Mouse (Mus musculus) embryonic facial prominence, embryonic 15.5 days (tissue): ENCODE measurements around the gene Atp9a. TPM values are rescaled to one million over a fixed set of nuclear protein-coding genes. Genes with fewer than 3 reads are reported as not detected.
"Not testable (repeated sequence)": the region's sequence is repeated elsewhere in the genome, so short reads cannot be mapped to it uniquely, and the experiment has no call there.

ENCODE experiments used
- ATAC-seq: fragments of 200-750 bp; cut with Nextera tagmentation; 2 replicates; pipeline ENCODE4 v1.8.0; 2017; ENCODE audit warnings: low read depth, moderate TSS enrichment; ENCODE audit not compliant: insufficient number of reproducible peaks, low FRiP score, low TSS enrichment
- H3K27ac ChIP-seq: fragments of 300-500 bp; sonication (generic); replicated peaks from 2 replicates; pipeline ENCODE4 v1.5.1; 2015; ENCODE audit warnings: mild to moderate bottlenecking, inconsistent platforms
- H3K27me3 ChIP-seq: fragments of 300-500 bp; sonication (generic); 2 replicates; pipeline ENCODE4 v1.6.1; 2015; ENCODE audit warnings: inconsistent platforms
- H3K36me3 ChIP-seq: fragments of 300-500 bp; sonication (generic); 2 replicates; pipeline ENCODE4 v1.6.1; 2015; ENCODE audit warnings: mild to moderate bottlenecking, inconsistent platforms
- H3K4me1 ChIP-seq: fragments of 300-500 bp; sonication (generic); 2 replicates; pipeline ENCODE4 v1.6.1; 2015; ENCODE audit warnings: inconsistent platforms
- H3K4me2 ChIP-seq: fragments of 300-500 bp; sonication (generic); replicated peaks from 2 replicates; pipeline ENCODE4 v1.6.1; 2015; ENCODE audit warnings: mild to moderate bottlenecking, inconsistent platforms
- H3K4me3 ChIP-seq: fragments of 300-500 bp; sonication (generic); replicated peaks from 2 replicates; pipeline ENCODE4 v1.5.1; 2015; ENCODE audit warnings: mild to moderate bottlenecking, inconsistent platforms
- H3K9ac ChIP-seq: fragments of 300-500 bp; sonication (generic); 2 replicates; pipeline ENCODE4 v1.6.1; 2015; ENCODE audit warnings: inconsistent platforms
- H3K9me3 ChIP-seq: fragments of 300-500 bp; sonication (generic); replicated peaks from 2 replicates; pipeline ENCODE4 v1.6.1; 2016; ENCODE audit warnings: inconsistent platforms
- WGBS: fragments of 180-500 bp; shearing (Covaris S2); methylation state at CpG from one replicate; pipeline ENCODE4 v1.1.7; 2015; 5-methylcytosine and 5-hydroxymethylcytosine counted together
- polyA plus RNA-seq: library from polyadenylated mRNA; unstranded; fragments of >200 nt; fragmentation: Nextera tagmentation; extraction: Ambion mirVana; gene quantifications from 2 replicates; pipeline ENCODE4 v1.2.1, GENCODE M21; 2015

Gene Atp9a
- polyA plus RNA-seq, 1 experiment from 2014 or later: 28.6 TPM

DNA sequence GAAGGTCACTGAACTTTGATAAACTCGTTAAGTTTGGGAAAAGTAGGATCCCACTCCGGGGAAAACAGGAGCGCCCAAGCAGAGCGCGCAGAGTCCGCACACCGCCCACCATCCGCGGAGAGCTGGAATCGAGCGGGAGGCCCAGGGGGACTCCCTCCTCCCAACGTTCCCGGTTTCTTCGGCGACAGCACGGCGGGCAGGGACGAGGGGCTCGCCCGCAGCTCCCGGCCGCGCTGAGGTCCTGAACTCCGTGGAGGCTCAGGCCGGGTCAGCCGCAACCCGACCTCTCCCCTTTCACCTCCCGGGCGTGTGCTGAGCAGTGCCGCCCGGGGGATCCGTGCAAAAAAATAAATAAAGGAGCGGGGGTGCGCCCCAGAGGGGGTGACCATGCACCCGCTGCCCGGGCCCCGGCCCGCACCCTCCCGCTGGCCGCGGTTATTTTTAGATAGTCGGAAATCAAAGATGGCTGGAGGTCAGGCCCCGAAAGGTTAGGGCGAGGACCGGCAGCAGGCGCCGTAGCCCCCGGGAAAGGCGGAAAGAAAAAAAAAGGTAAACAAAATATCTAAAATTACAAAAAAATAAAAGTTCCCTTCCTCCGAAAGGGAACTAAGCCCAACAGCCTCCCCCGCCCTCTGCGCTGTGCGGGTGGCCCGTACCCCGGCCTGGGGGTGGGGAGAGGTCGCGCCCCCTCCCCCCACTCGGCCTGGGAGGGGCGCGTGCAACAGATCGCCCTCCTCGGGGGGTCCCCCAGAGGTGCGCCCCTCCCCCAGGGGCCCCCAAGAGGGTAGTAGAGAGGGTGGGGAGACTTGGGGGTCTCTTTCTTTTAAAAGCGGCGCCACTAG, 23.7 kb upstream of the Atp9a start:
- ATAC-seq: no peak
- Histone ChIP-seq H3K4me1 (peaks cover 25% of the 10 kb centered on the region), H3K9me3 (no peaks in the 10 kb centered on the region), H3K4me2 (peak overlapping the region; percentile 95), H3K27me3 (peaks cover 89% of the 10 kb centered on the region), H3K4me3 (peak overlapping the region; percentile 53), H3K36me3 (no peaks in the 10 kb centered on the region), H3K27ac (no peak overlapping the region), H3K9ac (0 out of 2 replicates have a peak overlapping the region, but pooled peaks have one; percentile 16)
- WGBS: under 1% methylated on average over 63 of the region's 65 CpGs

DNA sequence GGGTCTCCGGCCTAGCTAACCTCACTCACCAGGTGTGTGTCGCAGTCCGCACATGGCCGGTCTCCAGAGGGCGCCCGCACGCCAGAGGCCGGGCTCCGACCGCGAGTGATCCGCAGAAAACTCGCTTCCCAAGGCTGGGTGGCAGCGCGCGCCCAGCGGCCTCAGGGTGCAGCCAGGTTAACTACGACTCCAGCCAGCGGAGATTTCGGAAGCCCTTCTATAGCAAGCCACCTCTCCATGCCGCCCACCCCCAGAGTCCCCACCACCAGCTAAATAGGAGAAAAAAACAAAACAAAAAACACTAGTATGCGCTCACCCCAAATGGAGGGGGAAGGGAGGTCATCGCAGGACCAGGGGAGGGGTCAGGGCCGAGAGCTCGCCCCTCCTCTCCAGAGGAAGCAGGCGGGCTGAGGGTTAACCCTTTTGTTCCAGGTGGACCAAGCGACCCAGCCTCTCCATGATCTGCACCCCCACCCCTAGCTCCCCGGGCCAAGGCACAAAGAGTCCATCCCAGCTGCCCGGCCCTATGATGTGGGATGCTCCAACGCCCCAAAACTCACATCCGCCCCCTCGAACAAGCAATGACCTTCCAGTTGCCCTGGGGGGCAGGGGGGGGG, 23.0 kb upstream of the Atp9a start:
- Histone ChIP-seq H3K4me2 (peak overlapping the region; percentile 95), H3K4me3 (peak overlapping the region; percentile 53), H3K9ac (0 out of 2 replicates have a peak overlapping the region, but pooled peaks have one; percentile 16), H3K27ac (no peak overlapping the region), H3K36me3 (no peaks in the 10 kb centered on the region), H3K9me3 (no peaks in the 10 kb centered on the region), H3K4me1 (peaks cover 25% of the 10 kb centered on the region), H3K27me3 (peaks cover 83% of the 10 kb centered on the region)
- no peak; the same call in 1 of the 2 replicates for ATAC-seq
- 2% methylated on average over 32 of the region's 32 CpGs for WGBS

DNA sequence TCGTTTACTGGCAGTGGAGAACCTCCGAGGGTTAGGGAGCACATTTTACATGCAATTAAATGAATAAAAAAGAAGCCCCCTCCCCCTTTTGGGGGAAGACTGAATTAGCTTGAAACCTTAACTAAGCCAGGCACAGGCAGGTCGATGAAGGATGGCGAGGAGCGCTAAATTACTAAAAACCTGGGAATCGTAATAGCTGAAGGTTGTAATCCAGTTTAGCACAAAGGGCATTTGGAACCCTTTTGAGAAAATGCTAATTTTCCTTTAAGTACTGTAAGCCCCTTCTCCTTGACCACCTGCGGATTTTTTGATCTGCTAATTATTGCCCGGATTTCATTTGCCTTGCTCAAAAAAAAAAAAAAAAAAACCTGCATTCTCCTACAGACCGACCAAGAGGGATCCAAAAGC, 22.3 kb upstream of the Atp9a start:
- H3K4me3 ChIP-seq: no peak overlapping the region
- WGBS: 17% methylated on average over 9 of the region's 9 CpGs

DNA sequence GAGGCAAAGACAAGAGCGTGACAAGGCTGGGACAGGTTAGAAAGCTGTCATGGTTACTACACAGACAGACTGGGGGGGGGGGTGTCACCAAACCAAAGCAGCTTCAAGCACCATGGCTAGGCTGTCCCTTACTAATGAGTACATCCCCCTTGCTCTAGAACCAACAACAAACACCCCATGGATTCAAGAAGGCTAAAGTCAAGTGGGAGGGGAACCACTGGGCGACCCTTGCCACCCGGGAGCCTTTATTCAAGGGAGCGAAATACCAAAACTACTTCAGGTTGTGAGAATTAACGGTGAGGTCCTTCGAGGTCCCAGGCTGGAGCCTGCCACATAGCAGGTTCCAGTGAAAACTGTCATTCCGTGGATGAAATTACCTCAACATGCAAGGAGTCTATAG, 21.6 kb upstream of the Atp9a start:
- no peak overlapping the region for H3K27ac ChIP-seq
- 25% methylated on average over 7 of the region's 7 CpGs for WGBS
- no peaks in the 10 kb centered on the region for H3K9me3 ChIP-seq
- ATAC-seq: no peak
- peaks cover 25% of the 10 kb centered on the region for H3K4me1 ChIP-seq
- H3K36me3 ChIP-seq: no peaks in the 10 kb centered on the region
- H3K4me3 ChIP-seq: no peak overlapping the region
- no peak overlapping the region for H3K4me2 ChIP-seq
- no peak overlapping the region for H3K9ac ChIP-seq
- peaks cover 69% of the 10 kb centered on the region for H3K27me3 ChIP-seq

More for the DNA sequence above, 22.3 kb upstream of the Atp9a start:
- H3K4me2 ChIP-seq: no peak overlapping the region
- no peak for ATAC-seq
- no peaks in the 10 kb centered on the region for H3K36me3 ChIP-seq
- H3K9me3 ChIP-seq: no peaks in the 10 kb centered on the region
- H3K9ac ChIP-seq: no peak overlapping the region
- peaks cover 76% of the 10 kb centered on the region for H3K27me3 ChIP-seq
- H3K27ac ChIP-seq: no peak overlapping the region
- peaks cover 25% of the 10 kb centered on the region for H3K4me1 ChIP-seq

DNA sequence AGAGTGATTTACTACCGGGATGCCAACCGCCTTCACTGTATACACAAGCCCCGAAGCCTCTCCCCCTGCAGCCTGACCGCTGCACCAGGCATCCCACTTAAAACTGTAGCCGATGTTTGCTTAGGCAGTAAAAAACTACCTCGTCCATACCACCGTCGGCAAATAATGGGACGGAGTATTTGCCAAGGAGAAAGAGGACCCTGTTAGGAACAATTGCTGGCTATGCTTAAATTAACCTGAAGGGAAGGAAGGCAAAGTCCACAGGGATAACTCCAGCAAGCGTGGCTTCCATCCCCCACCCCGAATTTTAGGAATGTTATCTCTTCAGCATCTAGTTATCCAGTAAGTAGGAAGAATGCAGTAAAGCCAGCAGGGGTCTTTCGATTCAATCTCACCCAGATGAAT, 20.2 kb upstream of the Atp9a start:
- Histone ChIP-seq H3K4me2 (no peak overlapping the region; the same call in 1 of the 2 replicates), H3K4me3 (no peak overlapping the region), H3K9ac (no peak overlapping the region), H3K9me3 (no peaks in the 10 kb centered on the region), H3K4me1 (peaks cover 25% of the 10 kb centered on the region), H3K36me3 (no peaks in the 10 kb centered on the region), H3K27ac (no peak overlapping the region), H3K27me3 (peaks cover 55% of the 10 kb centered on the region)
- 9% methylated on average over 12 of the region's 12 CpGs for WGBS
- ATAC-seq: no peak

DNA sequence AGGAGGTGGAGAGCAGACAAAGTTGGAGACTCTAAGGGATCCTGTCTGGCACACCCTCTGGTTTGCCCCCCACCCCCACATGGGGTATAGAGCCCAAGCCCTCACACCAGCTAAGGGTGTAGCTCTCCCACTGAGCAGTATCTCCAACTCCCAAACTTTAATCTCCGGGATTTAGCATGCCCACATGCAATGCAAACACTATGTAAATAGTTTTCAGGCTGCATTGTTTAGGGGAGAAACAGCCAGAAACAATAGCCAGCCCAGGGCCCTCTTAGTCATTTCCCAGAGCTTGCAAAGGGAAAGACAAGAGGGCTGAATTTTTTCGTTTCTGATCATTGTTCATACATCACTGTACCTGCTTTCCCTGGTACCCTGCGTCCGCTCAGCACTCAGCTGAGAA, 19.7 kb upstream of the Atp9a start:
- H3K9me3 ChIP-seq: no peaks in the 10 kb centered on the region
- no peaks in the 10 kb centered on the region for H3K36me3 ChIP-seq
- no peak overlapping the region for H3K4me2 ChIP-seq
- peaks cover 51% of the 10 kb centered on the region for H3K27me3 ChIP-seq
- WGBS: 33% methylated on average over 4 of the region's 4 CpGs
- H3K4me3 ChIP-seq: no peak overlapping the region
- H3K4me1 ChIP-seq: peaks cover 22% of the 10 kb centered on the region
- ATAC-seq: no peak
- H3K27ac ChIP-seq: no peak overlapping the region
- no peak overlapping the region for H3K9ac ChIP-seq

DNA sequence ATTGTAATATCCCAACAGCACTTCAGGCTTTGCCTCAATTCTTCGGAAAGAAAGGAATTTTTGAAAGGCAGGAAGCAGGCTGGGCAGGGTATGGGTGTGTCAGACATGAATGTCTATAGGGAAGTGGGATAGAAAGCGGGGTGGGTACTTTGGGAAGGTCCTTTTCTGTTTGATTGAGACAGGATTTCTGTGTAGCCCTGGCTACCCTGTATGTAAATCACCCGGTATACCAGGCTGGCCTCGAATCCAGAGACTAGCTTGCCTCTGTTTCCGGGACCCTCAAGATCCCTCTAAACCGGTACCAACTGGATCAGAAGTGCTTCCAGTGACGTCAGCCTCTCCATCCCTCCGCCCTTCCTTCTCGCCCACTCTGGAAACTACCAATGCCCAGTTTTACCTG, 18.9 kb upstream of the Atp9a start:
- Histone ChIP-seq H3K4me2 (no peak overlapping the region), H3K27me3 (peaks cover 44% of the 10 kb centered on the region), H3K4me1 (peaks cover 14% of the 10 kb centered on the region), H3K4me3 (no peak overlapping the region), H3K27ac (no peak overlapping the region), H3K36me3 (no peaks in the 10 kb centered on the region), H3K9ac (no peak overlapping the region), H3K9me3 (no peaks in the 10 kb centered on the region)
- no peak for ATAC-seq
- WGBS: 87% methylated on average over 9 of the region's 9 CpGs

DNA sequence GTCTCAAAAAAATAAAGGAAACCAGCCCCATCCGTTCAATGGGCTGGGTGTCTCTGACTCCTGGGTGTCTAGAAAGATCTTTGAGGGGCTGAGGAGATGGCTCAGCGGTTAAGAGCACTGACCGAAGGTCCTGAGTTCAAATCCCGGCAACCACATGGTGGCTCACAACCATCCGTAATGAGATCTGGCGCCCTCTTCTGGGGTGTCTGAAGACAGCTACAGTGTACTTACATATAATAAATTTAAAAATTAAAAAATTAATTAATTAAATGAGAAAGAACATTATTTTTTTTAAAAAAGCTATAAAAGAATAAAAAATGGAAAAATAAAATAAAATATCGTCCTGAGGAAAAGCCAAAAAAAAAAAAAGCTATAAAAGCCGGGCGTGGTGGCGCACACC, 2.2 kb upstream of the Atp9a start:
- not testable (repeated sequence) for H3K27me3 ChIP-seq, H3K9me3 ChIP-seq, H3K36me3 ChIP-seq, H3K9ac ChIP-seq, H3K4me2 ChIP-seq, H3K4me3 ChIP-seq, H3K27ac ChIP-seq, ATAC-seq
- 88% methylated on average over 10 of the region's 10 CpGs for WGBS
- 0 out of 2 replicates have a peak, but pooled peaks cover 16% of the 10 kb centered on the region for H3K4me1 ChIP-seq

DNA sequence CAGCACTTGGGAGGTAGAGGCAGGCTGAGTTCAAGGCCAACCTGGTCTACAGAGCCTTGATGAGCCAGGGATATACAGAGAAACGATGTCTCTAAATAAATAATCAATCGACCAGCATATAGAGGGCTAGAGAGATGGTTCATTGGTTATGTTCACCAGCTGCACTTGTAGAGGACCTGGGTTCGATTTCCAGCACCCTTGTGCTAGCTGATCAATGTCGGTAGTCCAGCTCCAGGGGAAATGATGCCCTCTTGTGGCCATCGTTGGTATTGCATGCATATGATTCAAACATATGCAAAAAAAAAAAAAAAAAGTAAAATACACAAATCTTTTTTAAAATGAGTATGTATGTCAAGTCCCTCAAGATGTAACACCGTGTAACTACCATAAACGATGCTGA, 440 bp upstream of the Atp9a start:
- H3K9ac ChIP-seq: no peak overlapping the region
- WGBS: 20% methylated on average over 7 of the region's 7 CpGs
- no peaks in the 10 kb centered on the region for H3K27me3 ChIP-seq
- peak overlapping the region; percentile 89 for H3K4me3 ChIP-seq
- no peak for ATAC-seq
- peak overlapping the region; percentile 71; the same call in 1 of the 2 replicates for H3K4me2 ChIP-seq
- H3K9me3 ChIP-seq: no peaks in the 10 kb centered on the region
- H3K4me1 ChIP-seq: 0 out of 2 replicates have a peak, but pooled peaks cover 16% of the 10 kb centered on the region
- no peaks in the 10 kb centered on the region for H3K36me3 ChIP-seq
- peak overlapping the region; percentile 90 for H3K27ac ChIP-seq

DNA sequence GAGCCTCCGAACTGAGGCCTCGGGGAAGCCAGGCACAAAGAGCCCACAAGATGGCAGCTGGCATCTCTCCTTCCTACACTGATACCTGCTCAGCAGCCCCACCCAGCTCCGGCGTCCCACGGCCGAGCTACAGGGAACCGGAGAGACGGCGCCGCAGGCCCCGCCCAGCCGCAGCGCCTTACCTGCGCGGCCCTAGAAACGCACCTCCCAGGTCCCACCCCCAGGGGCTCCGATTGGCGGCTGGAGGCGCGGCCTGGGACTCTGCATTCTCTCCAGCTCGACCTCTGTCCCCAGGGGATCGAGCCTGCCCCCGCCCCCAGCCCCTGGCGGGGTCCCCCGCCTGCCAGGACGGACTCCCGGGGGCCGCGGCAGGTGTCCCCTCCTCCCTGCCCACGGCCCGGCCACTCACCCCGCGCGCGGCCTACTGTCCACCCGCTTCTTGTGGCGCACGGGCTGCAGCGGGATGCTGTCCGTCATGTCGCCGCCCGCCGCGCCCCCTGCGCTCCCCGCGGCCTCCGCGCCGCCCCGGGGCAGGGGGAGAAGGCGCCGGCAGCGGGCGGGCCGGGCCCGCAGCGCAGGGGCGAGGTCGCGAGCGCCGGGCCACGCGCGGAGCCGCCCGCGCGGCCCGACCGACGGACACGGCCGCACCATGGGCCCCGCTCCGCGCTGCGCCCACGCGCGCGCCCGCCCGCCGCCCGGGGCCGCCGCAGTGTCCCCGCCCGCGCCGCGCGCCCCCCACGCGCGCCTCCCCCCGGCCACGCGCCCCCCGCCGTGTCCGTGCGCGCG, 743 bp downstream of the Atp9a start:
- H3K4me2 ChIP-seq: peak overlapping the region; percentile 71
- peak overlapping the region; percentile 90 for H3K27ac ChIP-seq
- 0% methylated on average over 62 of the region's 108 CpGs for WGBS
- H3K27me3 ChIP-seq: no peaks in the 10 kb centered on the region
- peak overlapping the region; percentile 89 for H3K4me3 ChIP-seq
- H3K36me3 ChIP-seq: no peaks in the 10 kb centered on the region
- H3K9ac ChIP-seq: peak overlapping the region; percentile 73
- ATAC-seq: peak; percentile 84
- no peaks in the 10 kb centered on the region for H3K9me3 ChIP-seq
- 0 out of 2 replicates have a peak, but pooled peaks cover 16% of the 10 kb centered on the region for H3K4me1 ChIP-seq

DNA sequence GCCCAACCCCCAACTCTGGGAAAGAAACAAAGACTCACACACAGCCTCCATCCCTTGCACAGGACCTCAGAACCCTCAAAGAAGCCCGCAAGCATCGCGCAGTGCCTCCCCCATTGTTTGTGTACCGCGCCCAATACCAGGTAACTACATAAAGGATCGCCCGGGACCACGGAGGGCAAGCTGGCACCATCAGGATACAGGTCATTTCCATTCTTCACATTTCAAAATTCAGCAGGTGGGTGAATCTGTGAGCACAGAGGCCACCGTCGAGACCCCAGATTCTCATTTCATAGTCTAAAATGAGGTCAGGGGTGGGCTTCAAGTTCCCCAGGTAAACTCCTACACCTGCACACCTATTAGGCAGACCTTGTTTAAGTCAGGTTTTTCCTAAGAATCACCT, 1.7 kb downstream of the Atp9a start:
- Histone ChIP-seq H3K9me3 (no peaks in the 10 kb centered on the region), H3K27me3 (no peaks in the 10 kb centered on the region), H3K4me2 (peak overlapping the region; percentile 71), H3K36me3 (no peaks in the 10 kb centered on the region), H3K9ac (no peak overlapping the region), H3K4me1 (0 out of 2 replicates have a peak, but pooled peaks cover 16% of the 10 kb centered on the region), H3K4me3 (peak overlapping the region; percentile 89), H3K27ac (peak overlapping the region; percentile 90; the same call in 1 of the 2 replicates)
- no peak for ATAC-seq
- 85% methylated on average over 10 of the region's 10 CpGs for WGBS
